Mouse (Mus musculus) midbrain, embryonic 10.5 days (tissue): ENCODE data around the gene Tmem174. TPM values are rescaled to one million over a fixed set of nuclear protein-coding genes. Genes with fewer than 3 reads are reported as not detected.
A peak's percentile ranks its signal among the peaks of the same experiment; 100 is the strongest.

ENCODE experiments used
- DNase-seq: peaks from one replicate; pipeline ENCODE4 v3.0.0-alpha.2; 2017; ENCODE audit warnings: low spot score
- H3K27ac ChIP-seq: fragments of 300-500 bp; sonication (generic); replicated peaks from 2 replicates; pipeline ENCODE4 v1.5.1; 2016; ENCODE audit warnings: mild to moderate bottlenecking
- H3K27me3 ChIP-seq: fragments of 300-500 bp; sonication (generic); 2 replicates; pipeline ENCODE4 v1.6.1; 2016; ENCODE audit warnings: low read depth, mild to moderate bottlenecking; ENCODE audit not compliant: poor library complexity, severe bottlenecking
- H3K36me3 ChIP-seq: fragments of 300-500 bp; sonication (generic); 2 replicates; pipeline ENCODE4 v1.6.1; 2016; ENCODE audit warnings: mild to moderate bottlenecking, moderate library complexity
- H3K4me1 ChIP-seq: fragments of 300-500 bp; sonication (generic); 2 replicates; pipeline ENCODE4 v1.6.1; 2016
- H3K4me3 ChIP-seq: fragments of 300-500 bp; sonication (generic); 2 replicates; pipeline ENCODE4 v1.5.1; 2016; ENCODE audit warnings: mild to moderate bottlenecking, moderate library complexity
- H3K9me3 ChIP-seq: fragments of 300-500 bp; sonication (generic); replicated peaks from 2 replicates; pipeline ENCODE4 v1.6.1; 2016; ENCODE audit warnings: mild to moderate bottlenecking
- WGBS: fragments of 180-500 bp; shearing (Covaris S2); methylation state at CpG from one replicate; pipeline ENCODE4 v1.1.7; 2016; 5-methylcytosine and 5-hydroxymethylcytosine counted together
- polyA plus RNA-seq: library from polyadenylated mRNA; unstranded; fragments of >200 nt; fragmentation: Nextera tagmentation; extraction: Ambion mirVana; gene quantifications from 2 replicates; pipeline ENCODE4 v1.2.1, GENCODE M21; 2016

Tmem174 gene
- polyA plus RNA-seq, 1 experiment from 2014 or later: 0.05 TPM

- Histone ChIP-seq H3K9me3 (no peaks in the 10 kb centered on the region), H3K27ac (peak overlapping the region; percentile 80), H3K4me3 (peak overlapping the region; percentile 60), H3K27me3 (peaks cover 100% of the 10 kb centered on the region), H3K36me3 (no peaks in the 10 kb centered on the region), H3K4me1 (peaks cover 40% of the 10 kb centered on the region)
- 2% methylated on average over 12 of the region's 12 CpGs for WGBS
- no peak for DNase-seq
These were observed 48.7 kb downstream of the Tmem174 start for GRCm38 (mm10) chr13:98588480-98588879.

GRCm38 (mm10) chr13:98587639-98588038 lies 49.6 kb downstream of the Tmem174 start:
- no peaks in the 10 kb centered on the region for H3K9me3 ChIP-seq
- H3K4me3 ChIP-seq: peak overlapping the region; percentile 35
- WGBS: under 1% methylated on average over 14 of the region's 14 CpGs
- peak; percentile 57 for DNase-seq
- H3K4me1 ChIP-seq: peaks cover 40% of the 10 kb centered on the region
- H3K36me3 ChIP-seq: no peaks in the 10 kb centered on the region
- H3K27ac ChIP-seq: peak overlapping the region; percentile 38; the same call in 1 of the 2 replicates
- H3K27me3 ChIP-seq: peaks cover 100% of the 10 kb centered on the region

GRCm38 (mm10) chr13:98586817-98587575 lies 50.2 kb downstream of the Tmem174 start:
- Histone ChIP-seq H3K27me3 (peaks cover 100% of the 10 kb centered on the region), H3K9me3 (no peaks in the 10 kb centered on the region), H3K4me1 (peaks cover 40% of the 10 kb centered on the region), H3K36me3 (no peaks in the 10 kb centered on the region), H3K27ac (no peak overlapping the region), H3K4me3 (no peak overlapping the region)
- peak; percentile 30 for DNase-seq
- 26% methylated on average over 17 of the region's 17 CpGs for WGBS

Other genes starting within 250 kb of the Tmem174 start
- gene Gm10320, start 145.4 kb downstream of the Tmem174 start, polyA plus RNA-seq: 1.1 and 1.2 TPM in 2 replicates
- not detected in 2 replicates for gene Tmem171, start 57.4 kb upstream of the Tmem174 start, polyA plus RNA-seq
- gene Fcho2, start 178.0 kb upstream of the Tmem174 start, polyA plus RNA-seq: 26.5 and 26.9 TPM in 2 replicates